Mouse (Mus musculus) layer of hippocampus, postnatal 25 days (tissue): ENCODE data around the gene Gm16253. TPM values are rescaled to one million over a fixed set of nuclear protein-coding genes. Genes with fewer than 3 reads are reported as not detected.

Source experiments
- total RNA-seq, 2 experiments: library from RNA; stranded (reverse); gene quantifications; 2 replicates each; pipeline ENCODE4 v1.2.3; 2021

Gene Gm16253
- total RNA-seq, 2 experiments from 2014 or later = not detected

Other genes with a start within 250 kb of the Gm16253 start
- gene BC107364, start 124.7 kb upstream of the Gm16253 start, total RNA-seq = not detected
- under 1 TPM in 1 of 2 experiments, not detected in 1; 0.12 TPM for gene Hfe2, start 51.8 kb upstream of the Gm16253 start, total RNA-seq
- gene Txnip, start 19.0 kb upstream of the Gm16253 start, total RNA-seq = 10 to 100 TPM; 20.7 to 25.0 TPM
- 10 to 100 TPM; 23.8 to 29.7 TPM for gene Polr3gl, start 17.2 kb downstream of the Gm16253 start, total RNA-seq
- 10 to 100 TPM; 50.9 to 62.3 TPM for gene Ankrd34a, start 19.7 kb downstream of the Gm16253 start, total RNA-seq
- 10 to 100 TPM; 29.2 to 29.4 TPM for gene Lix1l, start 24.2 kb downstream of the Gm16253 start, total RNA-seq
- gene Rbm8a, start 52.9 kb downstream of the Gm16253 start, total RNA-seq = 10 to 100 TPM; 48.4 to 51.7 TPM
- gene Pex11b, start 58.4 kb downstream of the Gm16253 start, total RNA-seq = 10 to 100 TPM; 55.3 to 57.3 TPM
- gene Gm42957, start 58.5 kb downstream of the Gm16253 start, total RNA-seq = under 1 TPM; 0.31 to 0.37 TPM
- 1 to 10 TPM; 1.1 to 1.7 TPM for gene Itga10, start 68.6 kb downstream of the Gm16253 start, total RNA-seq
- gene Ankrd35, start 93.1 kb downstream of the Gm16253 start, total RNA-seq = 1 to 10 TPM; 5.3 to 6.2 TPM
- gene Pias3, start 119.4 kb downstream of the Gm16253 start, total RNA-seq = 10 to 100 TPM; 24.6 to 27.0 TPM
- 10 to 100 TPM; 13.2 to 16.7 TPM for gene Nudt17, start 131.6 kb downstream of the Gm16253 start, total RNA-seq
- 10 to 100 TPM; 24.7 to 24.9 TPM for gene Polr3c, start 150.6 kb downstream of the Gm16253 start, total RNA-seq
- 10 to 100 TPM; 56.0 to 62.3 TPM for gene Rnf115, start 150.7 kb downstream of the Gm16253 start, total RNA-seq